Mouse (Mus musculus) embryo, embryonic 9.5 days (tissue): ENCODE results near the gene Rtkn2.

Experiments used
- DNase-seq: peaks from one replicate; pipeline ENCODE4 v3.0.0-alpha.2; 2017; ENCODE audit errors: extremely low spot score

Rtkn2 gene

DNA sequence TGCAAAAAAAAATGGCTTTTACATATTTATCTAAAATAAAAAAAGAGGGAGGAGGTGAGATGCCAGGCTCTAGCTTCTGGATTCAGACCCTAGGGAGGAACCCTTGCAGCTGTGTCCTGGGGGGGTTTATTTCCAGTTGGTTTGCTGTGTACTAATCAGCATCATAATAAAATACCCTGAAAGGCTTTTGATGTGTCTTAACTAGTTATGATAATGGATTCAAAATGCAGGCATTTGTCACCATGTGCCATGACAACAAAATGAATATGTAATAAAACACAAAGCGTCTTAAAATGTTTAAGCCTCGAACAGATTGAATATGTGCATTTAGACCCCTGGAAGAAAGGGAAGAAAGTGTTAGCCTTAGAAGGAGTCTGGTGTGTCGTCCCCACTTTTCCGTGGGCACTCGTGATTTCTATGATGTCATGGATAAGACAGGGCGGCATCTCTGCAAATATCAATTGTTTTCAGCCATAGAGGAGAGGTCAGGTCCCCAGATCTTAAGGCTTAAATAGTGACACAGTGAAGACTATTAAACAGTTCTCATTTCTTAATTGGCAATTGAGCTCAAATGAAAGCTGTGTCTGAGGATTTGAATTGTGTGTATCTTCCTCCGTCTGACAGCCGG, 59.7 kb downstream of the Rtkn2 start:
- no peak for DNase-seq

DNA sequence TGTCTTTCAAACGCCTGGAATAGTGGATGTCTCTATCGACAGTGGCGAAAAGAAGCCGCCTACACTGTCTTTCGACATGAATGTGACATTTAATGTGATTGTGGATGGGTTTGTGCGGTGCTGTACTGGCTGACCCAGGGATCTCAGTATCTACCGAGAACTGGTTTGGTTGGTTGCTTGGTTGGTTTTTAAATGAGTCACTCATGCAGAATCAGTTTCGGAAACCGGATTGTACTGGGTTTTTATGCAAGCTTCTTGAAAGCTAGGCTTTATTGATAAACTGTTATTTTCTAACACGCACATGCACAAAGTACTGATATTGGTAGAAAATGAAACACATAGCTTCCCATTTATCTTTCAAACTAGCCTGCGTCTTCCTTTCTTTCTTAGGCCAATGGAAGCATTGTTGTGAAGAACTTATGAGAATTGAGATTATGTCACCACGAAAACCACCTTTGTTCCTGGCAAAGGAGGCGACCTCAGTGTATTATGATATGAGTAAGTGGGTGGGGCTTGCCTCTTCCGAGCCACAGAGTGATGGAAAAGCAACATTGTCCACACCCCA, 60.4 kb downstream of the Rtkn2 start:
- no peak for DNase-seq

DNA sequence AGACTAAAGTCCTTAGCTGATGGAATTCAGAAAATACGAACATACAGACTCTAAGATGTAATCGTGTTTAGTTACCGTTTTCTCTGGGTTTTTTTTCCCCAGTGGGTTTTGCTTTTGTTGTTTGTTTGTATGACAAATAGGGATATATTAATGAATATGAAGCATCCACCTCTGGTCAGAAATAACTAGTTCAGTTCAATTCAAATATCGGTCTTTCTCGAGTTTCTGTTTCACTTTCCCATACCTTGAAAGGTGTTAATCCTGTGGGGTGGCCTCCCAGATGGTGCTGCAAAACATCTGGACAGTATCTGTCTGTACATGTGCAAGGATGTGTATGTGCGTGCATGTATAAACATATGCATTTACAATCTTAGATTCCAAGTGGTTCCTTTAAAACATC, 61.0 kb downstream of the Rtkn2 start:
- no peak for DNase-seq

DNA sequence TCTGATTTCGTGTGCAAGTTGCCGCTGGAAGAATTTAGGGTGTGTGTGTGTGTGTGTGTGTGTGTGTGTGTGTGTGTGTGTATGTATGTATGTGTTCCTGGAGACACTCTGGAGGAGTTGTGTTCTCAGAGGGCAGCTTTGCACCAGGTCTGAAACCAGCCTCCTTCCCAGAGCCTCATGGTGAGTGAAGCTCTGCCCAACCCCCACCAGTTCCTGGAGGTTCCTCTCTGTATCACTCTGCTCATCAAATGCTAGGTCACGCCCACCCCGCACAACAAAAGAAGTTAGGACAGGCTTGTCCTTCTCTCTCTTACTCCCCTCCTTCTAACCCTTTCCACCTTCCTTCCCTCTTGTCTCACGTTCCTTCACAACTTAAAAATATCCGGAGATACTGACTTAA, 64.6 kb downstream of the Rtkn2 start:
- peak; percentile 58 for DNase-seq

DNA sequence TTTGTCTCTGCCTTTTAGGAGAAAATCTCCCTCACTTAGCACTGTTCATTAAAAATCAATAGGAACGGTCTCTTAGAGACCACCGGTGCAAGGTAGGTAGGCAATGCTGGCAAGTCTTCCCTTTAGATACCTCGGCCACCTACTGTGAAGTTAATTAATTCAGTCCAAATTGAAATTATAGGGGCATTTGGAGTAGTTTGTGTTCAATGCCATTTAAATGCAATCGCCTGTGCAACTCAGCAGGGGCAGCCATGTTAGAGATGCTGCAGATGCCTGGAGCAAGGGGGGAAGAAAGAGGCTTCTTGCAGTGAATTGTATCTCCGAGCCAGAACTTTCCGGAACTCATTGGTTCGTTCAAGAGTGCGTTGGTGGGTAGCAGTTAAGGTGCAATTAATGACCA, 65.5 kb downstream of the Rtkn2 start:
- no peak for DNase-seq

DNA sequence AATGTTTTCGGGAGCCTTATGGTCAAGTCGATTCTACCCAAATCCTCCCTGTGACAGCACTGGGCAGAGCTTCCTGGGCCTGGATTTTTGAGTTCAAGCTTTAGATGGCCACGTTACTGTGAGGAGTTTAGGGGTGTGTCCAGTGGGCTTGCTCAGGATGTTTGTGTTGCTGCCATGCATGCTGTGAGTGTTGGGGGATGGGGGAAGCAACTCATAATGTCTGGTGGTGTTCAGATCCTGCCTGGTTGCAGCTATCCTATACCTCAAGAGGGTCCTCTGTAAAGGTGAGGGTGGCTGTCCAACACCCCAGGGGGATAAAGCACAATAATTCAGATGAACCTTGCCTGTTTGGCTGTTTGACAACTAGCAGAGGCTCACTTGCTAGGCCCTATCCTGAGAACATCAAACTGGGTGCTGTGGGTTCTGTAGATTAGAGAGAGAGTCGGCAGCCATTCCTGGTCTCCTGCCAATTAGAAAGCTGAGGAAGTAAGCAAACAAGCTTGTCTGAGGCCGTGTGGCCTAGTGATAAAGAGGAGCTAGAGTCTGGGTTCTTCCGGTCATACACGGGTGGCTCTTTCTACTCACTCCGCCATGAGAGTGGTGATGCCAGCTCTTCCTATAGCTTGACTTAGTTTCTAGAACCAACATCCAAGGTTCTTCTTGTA, 69.4 kb downstream of the Rtkn2 start:
- DNase-seq, result no peak

DNA sequence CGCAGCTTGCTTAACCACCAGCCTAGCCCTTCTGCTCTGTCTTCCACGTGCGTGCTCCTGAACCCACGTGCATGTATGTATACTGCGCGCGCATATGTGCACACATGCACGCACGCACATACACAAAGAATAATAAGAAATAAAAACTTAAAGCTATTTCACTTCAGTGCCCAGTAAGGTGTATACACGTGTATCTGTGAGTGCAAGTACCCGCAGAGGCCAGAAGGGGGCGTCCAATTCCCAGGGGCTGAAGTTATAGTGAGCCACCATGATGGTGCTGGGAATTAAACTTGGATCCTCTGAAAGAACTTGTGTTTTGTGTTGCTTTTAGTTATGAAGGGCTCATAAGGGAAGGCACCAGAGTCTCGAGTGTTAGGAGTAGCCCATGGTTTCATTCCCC, 71.5 kb downstream of the Rtkn2 start:
- DNase-seq, result no peak

DNA sequence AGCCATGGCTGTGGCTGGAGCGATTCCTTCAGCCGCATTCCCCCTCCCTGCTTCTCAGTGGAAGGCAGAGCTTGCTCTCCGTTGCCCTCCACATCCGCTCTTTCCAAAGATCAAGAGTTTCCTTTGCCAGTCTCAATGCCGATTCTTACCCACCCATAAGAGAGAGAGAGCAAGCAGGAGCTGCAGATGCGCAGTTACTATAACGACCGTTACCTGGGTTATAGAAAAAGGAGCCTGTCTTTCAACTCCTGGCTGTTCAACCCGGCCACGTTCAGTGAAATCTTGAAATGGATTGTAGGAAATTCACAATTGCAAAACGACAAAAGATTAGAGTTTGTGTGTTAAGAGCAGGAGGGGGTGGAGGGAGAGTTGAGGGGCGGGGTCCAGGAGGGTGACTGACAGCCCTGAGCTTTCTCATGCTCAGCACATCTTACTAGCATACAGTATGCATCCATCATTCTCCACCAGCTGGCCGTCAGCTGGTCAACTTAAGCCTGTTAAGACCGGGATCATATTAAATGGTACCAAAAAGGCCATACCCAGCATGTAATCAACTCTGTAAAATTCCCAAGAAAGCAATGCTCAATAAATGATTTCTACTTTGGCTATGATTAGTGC, 72.1 kb downstream of the Rtkn2 start:
- no peak for DNase-seq

DNA sequence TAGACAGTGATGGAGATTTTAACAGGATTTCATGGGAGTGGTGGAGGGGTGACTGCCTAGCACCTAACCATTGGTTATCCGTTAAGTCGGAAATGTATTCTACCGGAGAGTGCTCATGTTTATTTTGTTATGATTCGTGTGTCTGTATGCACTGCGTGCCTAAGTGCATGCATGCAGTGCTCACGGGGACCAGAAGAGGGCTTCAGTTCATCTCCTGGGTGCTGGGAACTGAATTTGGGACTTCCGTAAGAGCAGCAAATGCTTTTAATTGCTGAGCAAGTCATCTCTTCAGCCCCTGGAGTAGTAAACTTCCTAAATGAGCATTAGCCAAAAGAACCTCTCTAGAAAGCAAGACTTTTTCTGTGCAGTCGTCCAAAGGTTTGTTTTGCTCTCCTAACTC, 72.9 kb downstream of the Rtkn2 start:
- no peak for DNase-seq

DNA sequence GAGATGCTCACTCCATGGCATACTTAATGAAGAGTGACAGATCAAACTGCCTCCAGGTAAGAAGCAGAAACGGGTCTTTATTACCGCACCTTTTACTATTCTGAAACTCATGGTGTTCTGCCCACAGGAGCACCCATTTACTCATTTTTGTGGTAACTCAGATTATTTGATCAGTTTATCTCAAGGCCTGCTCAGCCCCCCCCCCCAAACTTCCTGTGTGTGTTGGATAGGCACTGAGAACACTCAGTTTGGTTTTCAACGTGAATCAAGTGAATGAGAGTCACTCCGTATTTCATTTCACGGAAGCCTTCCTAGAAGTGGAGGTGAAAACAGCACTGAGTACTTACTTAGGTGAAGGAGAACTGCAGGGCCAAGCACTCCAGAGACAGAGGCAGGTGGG, 74.8 kb downstream of the Rtkn2 start:
- DNase-seq, result no peak

DNA sequence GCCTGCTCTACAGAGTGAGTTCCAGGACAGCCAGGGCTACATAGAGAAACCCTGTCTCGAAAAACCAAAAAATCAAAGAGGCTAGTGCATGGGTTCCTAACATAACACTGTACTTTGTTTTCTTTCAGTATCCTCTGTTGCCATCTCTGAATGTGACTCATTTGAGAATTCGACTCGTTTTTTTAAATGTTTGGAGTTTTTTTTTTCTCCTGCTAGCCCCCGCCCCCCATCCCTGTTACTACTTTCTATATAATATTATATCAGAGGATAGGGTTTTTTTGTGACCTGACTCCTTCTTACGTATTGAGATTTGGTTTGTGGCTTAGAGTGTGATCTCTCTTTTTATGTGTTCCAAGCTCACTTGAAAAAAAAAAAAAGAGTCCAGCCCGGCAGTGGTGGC, 75.3 kb downstream of the Rtkn2 start:
- no peak for DNase-seq

DNA sequence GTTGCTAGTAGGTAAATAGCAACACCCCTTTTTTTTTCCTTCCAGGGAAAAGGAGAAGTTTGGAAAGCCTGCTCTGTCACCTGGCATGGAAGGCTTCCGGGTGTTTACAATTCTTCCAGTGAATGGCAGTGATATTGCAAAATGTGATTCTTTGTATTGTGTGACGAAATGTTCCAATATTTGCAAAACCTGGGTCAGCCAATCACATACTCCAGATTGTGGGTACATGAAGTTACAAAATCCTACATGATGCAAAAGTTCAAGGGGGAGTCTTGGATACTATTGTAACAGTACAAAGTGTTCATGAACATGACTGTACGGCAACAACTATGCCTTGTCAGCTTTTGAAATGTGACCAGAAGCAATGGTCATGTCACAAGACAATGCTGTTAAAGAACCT, 78.5 kb downstream of the Rtkn2 start:
- no peak for DNase-seq

DNA sequence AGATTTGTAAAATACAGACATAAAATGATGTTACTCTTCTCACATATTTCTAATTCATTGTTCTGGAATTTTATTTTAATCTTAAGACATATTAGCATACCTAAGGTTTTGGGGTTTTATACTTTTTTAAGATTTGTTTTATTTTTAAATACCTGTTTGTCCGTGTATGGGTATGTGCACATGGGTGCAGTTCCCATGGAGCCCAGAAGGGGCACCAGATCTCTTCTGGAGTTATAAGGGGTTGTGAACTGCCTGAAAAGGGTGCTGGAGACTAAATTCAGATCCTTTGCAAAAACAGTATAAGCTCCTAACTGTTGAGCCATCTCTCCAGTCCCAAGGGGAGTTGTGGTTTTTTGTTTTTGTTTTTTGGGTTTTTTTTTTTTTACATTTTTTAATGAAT, 79.0 kb downstream of the Rtkn2 start:
- DNase-seq, result no peak

DNA sequence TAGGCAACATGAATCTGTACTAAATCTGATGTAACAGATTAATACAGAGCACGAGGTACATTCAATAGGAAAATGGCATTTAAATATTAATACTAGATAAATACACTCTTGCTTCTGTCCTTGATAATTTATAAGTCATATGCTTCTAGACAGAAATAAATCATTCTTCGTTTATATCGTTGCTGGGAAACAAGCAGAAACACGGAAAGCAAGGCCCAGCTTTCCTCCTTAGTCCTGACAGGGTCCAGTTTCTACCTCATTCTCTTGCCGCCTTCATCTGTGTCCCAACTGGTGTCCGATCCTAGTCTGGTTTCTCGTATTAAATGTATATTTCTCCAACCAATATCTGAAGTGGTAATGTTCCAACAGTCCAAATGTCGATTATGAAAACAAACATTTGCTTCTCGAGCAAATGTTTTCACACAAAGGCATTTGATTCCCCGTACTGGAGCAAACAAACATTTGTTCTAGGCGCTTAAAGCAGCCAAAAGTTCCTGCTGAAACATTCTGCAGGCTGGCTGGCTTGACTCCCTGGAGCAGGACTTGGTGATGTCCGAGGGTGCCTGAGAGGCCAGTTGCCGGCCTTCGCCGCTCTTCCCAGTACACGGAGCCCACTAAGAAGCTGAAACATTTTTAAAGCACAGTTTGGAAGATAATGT, 81.3 kb downstream of the Rtkn2 start:
- DNase-seq, result no peak

DNA sequence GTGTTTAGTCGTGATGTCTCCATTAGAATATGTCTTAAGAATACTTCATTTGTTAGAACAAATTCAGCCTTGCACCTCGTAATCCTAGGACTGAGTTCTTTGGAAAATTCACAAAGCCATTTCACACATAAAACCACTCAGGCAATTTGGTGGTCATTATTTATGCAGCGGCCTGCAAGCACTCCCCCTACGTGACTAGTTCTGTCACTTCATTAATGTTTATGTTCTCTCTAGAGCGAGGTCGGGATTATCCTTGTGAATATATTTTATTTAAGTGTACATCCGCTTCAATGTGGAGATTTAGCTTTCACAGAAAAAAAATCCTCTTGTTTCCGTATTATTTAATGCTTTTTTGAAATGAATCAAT, 81.9 kb downstream of the Rtkn2 start:
- DNase-seq, result no peak

DNA sequence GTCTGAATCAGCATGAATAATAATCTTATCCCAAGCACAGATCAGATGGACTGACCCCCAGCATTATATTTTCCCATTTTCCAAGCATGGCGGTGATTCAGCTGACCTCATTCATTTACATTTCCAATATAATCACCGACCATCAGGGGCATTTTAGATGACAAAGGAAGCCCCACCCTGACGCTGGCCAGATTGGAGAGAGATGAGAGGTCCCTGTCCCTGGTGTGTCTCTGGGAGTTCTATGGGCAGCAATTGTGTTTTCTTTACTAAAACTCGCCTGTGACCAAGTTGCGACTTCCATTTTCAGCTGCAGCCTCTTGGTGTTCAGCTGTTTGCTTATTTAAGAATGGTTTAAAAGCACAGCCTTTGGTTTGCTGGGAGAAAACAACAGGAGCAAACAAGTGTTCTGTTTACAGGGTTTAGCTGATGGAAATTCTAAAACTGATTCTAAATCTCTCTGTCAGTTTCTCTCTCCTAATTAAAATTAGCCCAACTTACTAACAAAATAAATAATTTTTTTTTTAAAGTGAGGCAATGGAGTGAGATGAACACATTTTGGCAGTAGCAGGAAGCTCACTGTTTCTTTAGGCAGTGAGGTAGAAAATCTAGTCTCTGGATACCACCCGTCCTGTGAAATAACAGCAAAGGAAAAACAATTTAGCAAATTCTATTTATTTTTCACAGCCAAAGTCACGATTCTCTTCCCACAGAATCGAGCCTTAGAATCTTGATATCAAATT, 84.6 kb downstream of the Rtkn2 start:
- no peak for DNase-seq

DNA sequence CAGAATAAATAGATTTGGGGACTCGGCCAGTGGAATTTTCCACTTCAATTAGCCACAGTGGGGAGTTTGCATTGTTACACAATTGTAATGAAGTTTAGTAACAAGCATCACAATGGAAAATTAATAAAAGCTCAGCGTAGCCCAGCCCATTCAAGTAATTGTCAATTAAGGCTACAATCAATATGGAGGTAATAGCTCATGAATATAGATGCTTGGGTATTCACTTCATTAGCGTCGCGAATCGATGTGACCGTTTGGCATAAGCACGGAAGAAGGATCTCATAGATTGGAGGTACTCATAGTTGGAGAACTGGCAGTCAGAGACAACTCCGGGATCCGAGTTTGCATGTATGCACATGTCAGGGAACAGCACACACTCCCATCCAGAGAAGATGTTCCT, 85.2 kb downstream of the Rtkn2 start:
- no peak for DNase-seq

DNA sequence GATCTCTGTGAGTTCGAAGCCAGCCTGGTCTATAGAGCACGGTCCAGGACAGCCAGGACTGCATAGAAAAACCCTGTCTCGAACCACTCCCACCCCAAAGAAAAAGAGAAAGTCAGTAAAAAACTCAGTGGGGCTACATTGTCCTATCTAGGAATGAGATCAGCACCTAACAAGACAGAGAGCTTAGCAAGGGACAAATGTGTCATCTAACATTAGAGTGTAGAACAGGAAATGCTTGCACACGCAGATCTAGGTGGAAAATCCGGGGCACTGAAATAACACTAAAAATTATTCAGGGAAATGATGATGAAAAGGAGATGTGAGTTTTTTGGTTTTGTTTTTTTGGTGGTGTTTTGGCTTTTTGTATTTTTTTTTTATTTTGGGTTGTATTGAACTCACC, 86.8 kb downstream of the Rtkn2 start:
- no peak for DNase-seq

DNA sequence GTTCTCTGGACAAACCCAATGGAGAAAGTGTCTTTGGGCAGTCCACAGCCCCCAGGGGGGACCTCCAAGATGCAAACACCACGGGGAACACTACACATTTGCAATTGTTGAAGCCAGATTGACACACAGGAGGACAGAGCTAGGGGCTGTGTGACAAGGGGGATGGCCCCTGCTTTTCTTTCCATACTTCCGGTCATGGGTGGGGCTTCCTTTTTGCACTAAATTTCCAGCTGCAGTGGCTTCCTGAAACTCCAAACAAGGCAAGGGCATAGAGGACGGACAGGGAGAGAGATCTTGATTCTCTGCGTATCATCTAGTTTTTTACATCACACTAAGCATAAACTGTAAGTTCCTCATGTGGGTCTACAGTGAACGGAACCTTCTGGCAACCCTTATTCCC, 88.6 kb downstream of the Rtkn2 start:
- no peak for DNase-seq

DNA sequence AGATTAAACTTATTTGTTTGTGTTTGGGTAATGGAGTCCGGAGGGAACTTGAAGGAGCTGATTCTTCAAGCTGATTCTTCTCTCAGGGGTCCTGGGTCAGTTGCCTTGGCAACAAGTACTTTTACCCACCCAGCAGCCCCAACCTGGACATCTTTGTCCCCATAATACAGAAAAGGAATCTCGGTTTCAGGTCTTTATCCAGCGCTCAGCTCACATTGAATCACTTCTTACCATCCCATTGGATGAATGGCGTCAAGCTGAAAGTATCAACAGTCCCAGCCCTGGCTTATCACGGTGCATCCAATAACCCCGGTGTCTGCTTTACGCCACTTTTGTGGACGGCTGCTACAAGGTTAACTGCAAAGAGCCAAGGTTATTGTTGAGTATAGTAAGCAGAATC, 89.1 kb downstream of the Rtkn2 start:
- DNase-seq, result no peak

DNA sequence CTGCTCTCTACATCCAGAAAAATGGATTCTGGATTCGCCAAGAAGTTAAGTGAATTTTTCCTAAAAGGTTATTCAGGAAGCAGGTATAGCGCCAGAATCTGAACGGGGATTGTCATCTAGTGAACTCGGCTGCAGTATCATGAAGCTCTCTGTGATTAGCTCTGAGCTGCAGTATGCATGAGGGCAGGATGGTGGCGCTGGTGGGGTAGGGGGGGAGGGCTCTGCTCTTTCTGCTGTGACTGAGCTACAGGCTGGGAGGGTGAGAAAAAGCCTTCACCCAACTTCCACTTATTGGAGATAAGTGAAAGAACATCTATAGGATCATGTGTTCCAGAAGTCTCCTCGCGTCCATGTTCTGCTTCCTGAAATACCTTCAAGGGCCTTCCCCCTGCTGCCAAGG, 91.7 kb downstream of the Rtkn2 start:
- DNase-seq, result no peak

DNA sequence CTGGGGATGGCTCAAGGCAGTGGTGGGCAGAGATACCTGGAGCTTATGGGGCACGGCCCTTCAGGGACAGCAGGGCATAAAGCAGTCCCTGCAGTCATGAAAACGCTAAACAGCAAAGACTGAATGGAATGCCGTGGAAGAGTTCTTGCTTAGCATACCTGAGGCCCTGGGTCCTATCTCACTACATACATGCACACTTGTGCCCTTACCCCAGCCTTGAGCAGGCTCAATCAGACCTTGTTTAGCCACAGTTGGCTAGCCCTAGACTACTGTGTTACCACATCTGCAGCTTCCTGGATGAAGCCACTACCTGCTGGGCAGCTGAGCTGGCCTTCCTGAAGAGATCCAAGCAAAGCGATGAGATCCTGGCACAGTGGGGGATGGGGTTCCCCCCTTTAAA, 93.3 kb downstream of the Rtkn2 start:
- DNase-seq, result no peak
